In the genomic region with DNA sequence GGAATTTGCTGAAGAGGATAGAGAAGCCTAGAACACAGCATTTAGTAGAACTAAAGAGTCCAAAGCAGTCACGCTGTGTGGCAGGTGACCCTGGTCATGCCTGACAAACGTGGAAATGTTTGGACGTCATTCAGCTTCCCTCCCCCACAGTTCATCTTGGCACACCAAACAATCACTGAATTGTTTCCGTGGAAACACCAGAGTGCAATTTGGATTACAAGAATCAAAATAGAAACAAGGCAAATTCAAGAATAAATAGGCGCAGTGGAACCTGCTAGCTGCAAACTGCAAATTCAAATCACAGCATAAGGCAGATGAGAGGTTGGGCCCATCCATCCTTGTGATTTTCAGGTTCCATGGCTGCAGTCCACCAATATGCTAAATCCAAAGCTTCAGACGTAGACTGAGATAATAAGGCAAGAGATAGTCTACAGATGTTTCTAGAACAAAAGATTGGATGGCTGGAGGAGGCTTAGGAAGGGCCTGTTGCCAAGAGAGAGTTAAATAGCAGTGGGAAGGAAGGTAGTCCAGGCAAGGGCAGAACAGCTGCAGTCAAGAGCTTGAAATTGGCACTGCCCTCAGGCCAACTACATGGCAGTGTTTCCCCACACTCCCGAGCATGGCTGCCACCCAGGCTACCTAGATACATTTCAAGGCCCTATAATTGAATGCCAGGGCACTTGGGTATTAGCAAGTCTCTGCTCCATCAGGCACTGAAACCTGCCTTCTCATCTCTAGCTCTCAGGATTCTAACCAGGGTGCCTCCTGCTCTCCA, we compare ENCODE assay signal across 10 mouse cellular contexts. TPM values are rescaled to one million over a fixed set of nuclear protein-coding genes. Genes with fewer than 3 reads are reported as not detected.
DNase-seq lines count a peak whose midpoint lies in the region; ATAC-seq and TF ChIP-seq lines count a peak whose summit lies in the region.
"Had no signal": no experiment of that assay in that cellular context is flagged by ENCODE, and none has a peak within 500 bp of the region (broad histone marks: within the 10 kb centered on the region; RNA-seq: fewer than 3 reads in every experiment).

No protein-coding gene starts in this region.

- H3K9me3 ChIP-seq in heart, embryonic 10.5 days = no peaks in the 10 kb centered on the region

- peak overlapping the region; percentile 20 for H3K27ac ChIP-seq in heart, adult 2 months
- no peak overlapping the region for H3K27ac ChIP-seq in heart, embryonic 10.5 days

- no peak overlapping the region for H3K4me3 ChIP-seq in heart, adult 2 months
- no peak overlapping the region for H3K4me3 ChIP-seq in heart, embryonic 10.5 days

- no peak for TF ChIP-seq POLR2A in heart, adult 2 months (IDR thresholded peaks at IDR 0.05; ENCODE audit: insufficient read depth, low read depth, low read length)

- H3K79me2 ChIP-seq in heart, adult 2 months (replicated peaks; ENCODE audit: control insufficient read depth, insufficient read depth, low read length) = no peaks in the 10 kb centered on the region

- DNase-seq in heart, adult 2 months = peak; percentile 26 to 37
- no peak for DNase-seq in heart, embryonic 10.5 days (ENCODE audit: low spot score)
- peak; percentile 42 to 55 for DNase-seq in adrenal gland, postnatal 36 days
- peak; percentile 33 to 34 for DNase-seq in frontal cortex, postnatal 25 days (ENCODE audit: low spot score in 2 of 2)
- peak; percentile 73 to 82 for DNase-seq in layer of hippocampus, adult 8-10 months (ENCODE audit: low spot score in 2 of 2)
- DNase-seq in right cerebral cortex, adult 2 months (ENCODE audit: low spot score in 2 of 2) = peak; percentile 71 to 78
- DNase-seq in ovary, postnatal 10 days (ENCODE audit: low spot score) = no peak

- H3K27me3 ChIP-seq in heart, adult 2 months (ENCODE audit: control insufficient read depth, insufficient read depth, low read length) = no peaks in the 10 kb centered on the region
- no peaks in the 10 kb centered on the region for H3K27me3 ChIP-seq in heart, embryonic 10.5 days (ENCODE audit: insufficient read depth, poor library complexity, severe bottlenecking)
- H3K27me3 ChIP-seq: CH12.LX had no signal

- H3K9ac ChIP-seq in heart, adult 2 months (ENCODE audit: low read depth, low read length) = no peak overlapping the region

- TF ChIP-seq EP300 in heart, adult 2 months (IDR thresholded peaks at IDR 0.05; ENCODE audit: insufficient read depth, low read depth, low read length) = no peak

- intact Hi-C loops in heart, adult 2 months (cut with DNase I) = no loop called here

- H3K36me3 ChIP-seq in heart, adult 2 months (ENCODE audit: control insufficient read depth, insufficient read depth, low read length) = no peaks in the 10 kb centered on the region; the same call in 1 of the 2 replicates
- H3K36me3 ChIP-seq in heart, embryonic 10.5 days = no peaks in the 10 kb centered on the region

- peaks cover 8% of the 10 kb centered on the region for H3K4me1 ChIP-seq in heart, adult 2 months (ENCODE audit: control insufficient read depth, insufficient read depth, low read length)
- H3K4me1 ChIP-seq in heart, embryonic 10.5 days = 0 out of 2 replicates have a peak, but pooled peaks cover 9% of the 10 kb centered on the region

- 17% methylated on average over 7 of the region's 7 CpGs for WGBS in heart, adult 2 months
- WGBS in heart, embryonic 10.5 days = 75% methylated on average over 7 of the region's 7 CpGs

- ATAC-seq in erythroblast, adult 5-6 weeks (replicated peaks; ENCODE audit: low FRiP score, poor library complexity, severe bottlenecking) = no peak

- no peak for TF ChIP-seq CTCF in heart, adult 2 months (IDR thresholded peaks at IDR 0.05)

RNA-seq across cellular contexts. Expression of gene 1700102P08Rik, which starts 8.8 kb away (rescaled TPM):
- total RNA-seq in heart, adult 2 months (2021) = under 1 TPM; 0.57 to 0.68 TPM
- 0.25 and 0.44 TPM in 2 replicates for polyA plus RNA-seq in heart, adult 2 months (2012; rRNA removed)
- polyA plus RNA-seq in heart, embryonic 10.5 days (2016; fragmentation: Nextera tagmentation; extraction: Ambion mirVana) = 0.34 TPM in 2 replicates
- total RNA-seq in adrenal gland, postnatal 36 days (2021) = 1 to 10 TPM in 1 of 2 experiments, under 1 TPM in 1; 0.93 to 1.3 TPM
- 1 to 10 TPM; 1.3 to 2.1 (median 1.9) TPM for total RNA-seq in layer of hippocampus, adult 8-10 months (2022)
- 7.3 and 8.6 TPM in 2 replicates for total RNA-seq in erythroblast, adult 5-6 weeks (2015; ENCODE audit: low replicate concordance)
- 10.5 and 11.6 TPM in 2 replicates for total RNA-seq in erythroblast, adult 5-6 weeks (2017; ENCODE audit: low replicate concordance)

RNA-seq across cellular contexts. Expression of gene Ccdc36, which starts 26.9 kb away (rescaled TPM):
- not detected for total RNA-seq in heart, adult 2 months (2021)
- not detected in 2 replicates for polyA plus RNA-seq in heart, adult 2 months (2012; rRNA removed)
- 1.1 and 1.5 TPM in 2 replicates for polyA plus RNA-seq in heart, embryonic 10.5 days (2016; fragmentation: Nextera tagmentation; extraction: Ambion mirVana)
- not detected for total RNA-seq in adrenal gland, postnatal 36 days (2021)
- under 1 TPM; 0.11 to 0.26 (median 0.15) TPM for total RNA-seq in layer of hippocampus, adult 8-10 months (2022)
- total RNA-seq in erythroblast, adult 5-6 weeks (2015; ENCODE audit: low replicate concordance) = not detected in 2 replicates
- total RNA-seq in erythroblast, adult 5-6 weeks (2017; ENCODE audit: low replicate concordance) = not detected in 2 replicates

RNA-seq across cellular contexts. Expression of gene BC048562, which starts 34.9 kb away (rescaled TPM):
- not detected for total RNA-seq in heart, adult 2 months (2021)
- not detected in 2 replicates for polyA plus RNA-seq in heart, adult 2 months (2012; rRNA removed)
- polyA plus RNA-seq in heart, embryonic 10.5 days (2016; fragmentation: Nextera tagmentation; extraction: Ambion mirVana) = not detected in 2 replicates
- total RNA-seq in adrenal gland, postnatal 36 days (2021) = not detected
- not detected for total RNA-seq in layer of hippocampus, adult 8-10 months (2022)
- total RNA-seq in erythroblast, adult 5-6 weeks (2015; ENCODE audit: low replicate concordance) = not detected in 2 replicates
- total RNA-seq in erythroblast, adult 5-6 weeks (2017; ENCODE audit: low replicate concordance) = not detected in 2 replicates
- total RNA-seq: CH12.LX had no signal
- polyA plus RNA-seq: limb, embryonic 14.5 days had no signal

RNA-seq across cellular contexts. Expression of gene Usp4, which starts 53.7 kb away (rescaled TPM):
- total RNA-seq in heart, adult 2 months (2021) = 10 to 100 TPM; 66.1 to 74.8 TPM
- 52.7 and 68.6 TPM in 2 replicates for polyA plus RNA-seq in heart, adult 2 months (2012; rRNA removed)
- 114 and 122 TPM in 2 replicates for polyA plus RNA-seq in heart, embryonic 10.5 days (2016; fragmentation: Nextera tagmentation; extraction: Ambion mirVana)
- 100 to 1,000 TPM; 110 to 120 TPM for total RNA-seq in adrenal gland, postnatal 36 days (2021)
- total RNA-seq in layer of hippocampus, adult 8-10 months (2022) = 100 to 1,000 TPM; 102 to 124 (median 112) TPM
- 158 and 217 TPM in 2 replicates for total RNA-seq in erythroblast, adult 5-6 weeks (2015; ENCODE audit: low replicate concordance)
- total RNA-seq in erythroblast, adult 5-6 weeks (2017; ENCODE audit: low replicate concordance) = 141 and 164 TPM in 2 replicates

RNA-seq across cellular contexts. Expression of gene Ccdc71, which starts 59.0 kb away (rescaled TPM):
- 10 to 100 TPM; 22.5 to 26.6 TPM for total RNA-seq in heart, adult 2 months (2021)
- 14.7 and 16.7 TPM in 2 replicates for polyA plus RNA-seq in heart, adult 2 months (2012; rRNA removed)
- polyA plus RNA-seq in heart, embryonic 10.5 days (2016; fragmentation: Nextera tagmentation; extraction: Ambion mirVana) = 46.6 and 61.1 TPM in 2 replicates
- total RNA-seq in adrenal gland, postnatal 36 days (2021) = 10 to 100 TPM; 37.1 to 48.1 TPM
- 10 to 100 TPM; 31.3 to 44.7 (median 36.6) TPM for total RNA-seq in layer of hippocampus, adult 8-10 months (2022)
- 6.1 and 21.7 TPM in 2 replicates for total RNA-seq in erythroblast, adult 5-6 weeks (2015; ENCODE audit: low replicate concordance)
- total RNA-seq in erythroblast, adult 5-6 weeks (2017; ENCODE audit: low replicate concordance) = 1.5 and 5.8 TPM in 2 replicates

Comparison
In these comparisons a context has a peak if more than half of its experiments do, and no peak if none do; other contexts are left out.
1. DNase-seq: peak in heart, adult 2 months (2 of 2), adrenal gland, postnatal 36 days (2 of 2), frontal cortex, postnatal 25 days (2 of 2), layer of hippocampus, adult 8-10 months (2 of 2) and right cerebral cortex, adult 2 months (2 of 2); none in heart, embryonic 10.5 days (single experiment) and ovary, postnatal 10 days (single experiment).